Mouse (Mus musculus) T-helper 2 cell (primary cell): ENCODE measurements around the gene Rars.
"Not testable (repeated sequence)": the region's sequence is repeated elsewhere in the genome, so short reads cannot be mapped to it uniquely, and the experiment has no call there.

Experiments
- in situ Hi-C: fragments of 300-600 bp; cut with MboI, MseI; formaldehyde crosslinking; loops from one replicate; pipeline ENCODE4 v1.15.1; 2025; ENCODE audit warnings: high pct_unique_total_duplicates

The Rars gene

DNA sequence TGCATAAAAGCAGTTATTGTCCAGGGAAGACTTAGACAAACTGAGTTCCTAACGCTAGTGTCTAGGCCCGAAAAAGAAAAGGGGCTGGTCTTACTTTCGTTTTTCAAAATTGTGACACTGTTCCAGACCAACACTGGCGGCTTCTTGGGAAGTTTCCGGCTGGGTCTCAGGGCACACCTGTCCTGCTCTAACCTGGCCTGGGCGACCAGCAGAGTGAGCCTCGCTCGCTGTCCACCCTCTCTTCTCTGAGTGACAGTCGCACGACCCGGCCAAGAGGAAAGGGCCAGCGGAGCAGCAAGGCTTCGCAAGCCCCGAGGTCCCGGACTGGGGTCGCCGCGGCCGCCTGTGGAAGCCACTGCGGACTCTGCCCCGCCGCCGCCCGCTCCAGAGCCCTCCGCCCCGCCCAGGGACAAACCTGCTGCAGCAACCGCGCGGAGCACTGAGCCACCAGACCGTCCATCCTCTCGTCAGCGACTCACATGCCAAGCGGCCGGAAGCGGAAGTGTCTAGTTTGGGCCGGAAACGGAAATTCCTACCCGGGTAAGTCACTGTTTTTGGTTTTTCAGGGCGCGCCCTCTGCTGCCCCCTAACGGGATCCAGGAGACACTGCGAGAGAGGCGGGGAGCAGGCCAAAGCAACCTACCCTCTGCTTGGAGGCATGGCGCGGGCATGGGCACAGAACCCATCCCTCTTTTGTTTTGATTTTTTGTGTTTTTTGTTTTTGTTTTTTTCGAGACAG lies at the start of gene Rars:
Rars (minus strand) TSS at position 485 of the 739 bp plus-strand sequence.
- in situ Hi-C loops = loop anchor here (5.0 kb wide), 1 partner anchor 67 kb away; the partner anchor contains the start of gene Pank3

DNA sequence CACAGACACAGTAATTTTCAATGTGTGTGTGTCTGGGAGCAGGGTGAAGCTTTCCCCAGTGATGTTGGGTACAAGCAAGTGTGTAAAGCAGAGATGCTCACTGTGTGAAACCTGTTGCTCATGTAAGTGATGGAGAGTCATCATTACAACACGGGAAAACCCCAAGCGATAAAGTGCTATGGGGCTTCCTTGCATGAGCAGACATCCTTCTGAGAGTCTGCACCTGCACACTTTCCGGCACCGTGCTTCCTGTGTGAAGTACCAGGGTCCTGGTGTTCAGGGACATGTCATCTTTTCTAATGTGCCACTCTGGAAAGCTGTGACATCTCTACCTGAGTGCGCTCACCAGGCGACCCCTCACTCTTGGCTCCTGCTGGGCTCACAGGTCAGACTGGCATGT lies 48.5 kb upstream of the Rars start:
- in situ Hi-C loops = no loop called here

DNA sequence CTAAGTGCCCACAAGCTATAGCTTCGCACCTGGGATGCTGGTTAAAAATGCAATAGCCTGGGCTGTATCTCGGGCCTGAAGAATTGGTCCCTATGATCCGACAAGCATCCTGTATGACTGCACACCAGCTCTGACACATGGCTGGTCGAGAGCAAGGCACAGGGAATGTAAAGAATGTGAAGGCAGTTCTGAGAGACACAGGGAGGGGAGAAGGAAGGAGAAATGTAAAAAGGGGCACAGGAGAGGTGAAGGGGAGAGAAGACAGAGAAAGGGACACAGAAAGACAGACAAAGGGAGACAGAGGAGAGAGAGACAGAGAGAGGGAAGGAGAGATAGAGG lies 44.2 kb upstream of the Rars start:
- in situ Hi-C loops = no loop called here

DNA sequence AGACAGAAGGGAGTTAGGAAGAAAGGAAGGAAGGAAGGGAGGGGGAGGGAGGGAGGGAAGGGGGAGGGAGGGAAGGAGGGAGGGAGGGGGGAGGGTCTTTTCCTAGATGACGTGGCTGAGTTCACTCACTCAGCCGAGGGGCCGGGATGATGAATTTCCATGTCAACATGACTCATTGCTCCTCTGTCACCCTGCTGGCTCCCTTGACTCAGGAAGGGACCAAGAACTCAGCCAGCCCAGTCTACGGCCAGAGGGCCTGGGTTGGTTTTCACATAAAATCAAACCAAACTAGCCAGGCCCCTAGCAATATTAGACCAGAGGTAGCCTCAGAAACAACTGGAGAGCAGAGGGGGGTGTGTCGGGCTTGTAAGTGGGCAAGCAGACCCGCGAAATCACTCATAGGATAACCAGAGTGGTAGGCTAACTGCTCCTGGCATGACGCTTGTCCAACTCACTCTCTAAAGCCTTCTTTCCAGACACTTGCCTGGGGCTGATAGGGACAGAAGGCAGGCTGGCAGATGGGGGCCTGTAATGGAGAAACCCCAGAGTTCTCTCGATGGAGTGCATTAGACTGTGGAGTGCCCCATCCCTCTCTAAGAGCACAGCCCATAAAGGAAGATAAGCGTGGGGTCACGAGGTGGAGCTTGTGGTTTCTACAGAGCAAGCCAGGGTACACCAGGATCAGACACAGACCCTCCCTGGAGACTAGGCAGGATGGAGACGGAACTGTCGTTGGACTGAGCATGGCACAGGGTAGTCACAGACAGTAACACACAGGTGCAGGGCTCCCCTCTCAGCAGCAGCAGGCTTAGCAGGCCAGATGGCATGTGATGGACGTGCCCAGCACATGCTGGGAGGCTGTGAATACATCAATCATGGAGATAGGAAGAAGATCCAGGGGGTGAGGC lies 43.6 kb upstream of the Rars start:
- in situ Hi-C loops = no loop called here

DNA sequence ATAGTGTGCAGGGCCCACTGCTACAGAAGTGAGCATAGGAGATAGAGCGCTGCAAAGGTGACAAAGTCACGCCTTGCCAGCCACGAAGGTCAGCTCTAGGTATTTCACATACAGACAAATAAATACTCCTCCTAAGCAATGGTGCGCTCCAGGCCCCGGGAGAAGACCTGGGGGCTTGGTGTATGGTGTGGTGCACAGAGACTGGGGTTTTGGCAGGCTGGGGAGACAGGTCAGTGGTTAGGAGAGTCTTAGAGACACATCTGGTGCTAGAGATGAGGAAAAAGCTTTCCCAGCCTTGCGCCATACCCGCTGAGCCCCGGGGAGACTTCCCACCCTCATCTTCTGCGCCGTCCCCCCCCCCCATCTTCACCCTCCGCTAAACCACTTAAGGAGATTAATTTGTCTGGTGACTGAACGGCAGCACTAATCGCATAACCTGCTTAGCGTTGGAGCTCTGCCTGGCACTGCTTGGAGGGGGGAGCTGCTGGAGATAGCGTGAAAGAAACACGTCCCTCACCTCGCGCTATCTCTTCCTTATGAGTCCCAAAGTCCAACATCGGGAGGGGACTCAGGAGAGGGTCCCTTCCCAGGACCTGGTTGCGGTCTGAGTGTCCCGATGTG lies 39.4 kb upstream of the Rars start:
- in situ Hi-C loops = no loop called here

DNA sequence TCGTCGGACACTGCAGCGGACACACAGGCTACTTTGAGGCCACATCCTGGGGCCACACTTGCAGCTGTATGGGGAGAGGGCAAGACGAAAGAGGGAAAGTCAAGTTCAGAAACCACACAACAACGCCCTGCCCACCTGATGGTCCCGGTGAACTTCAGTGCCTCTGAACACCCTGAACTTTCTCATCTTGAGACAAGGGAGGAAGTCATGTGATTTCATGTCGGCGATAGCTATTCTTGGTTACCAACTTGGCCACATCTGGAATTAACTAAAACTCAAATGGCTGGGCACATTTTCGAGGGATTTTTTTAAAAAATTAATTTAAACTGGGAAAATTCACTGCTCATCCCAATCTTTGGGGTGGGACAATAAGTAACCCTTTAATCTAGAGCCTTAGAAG lies 36.7 kb upstream of the Rars start:
- in situ Hi-C loops = no loop called here

DNA sequence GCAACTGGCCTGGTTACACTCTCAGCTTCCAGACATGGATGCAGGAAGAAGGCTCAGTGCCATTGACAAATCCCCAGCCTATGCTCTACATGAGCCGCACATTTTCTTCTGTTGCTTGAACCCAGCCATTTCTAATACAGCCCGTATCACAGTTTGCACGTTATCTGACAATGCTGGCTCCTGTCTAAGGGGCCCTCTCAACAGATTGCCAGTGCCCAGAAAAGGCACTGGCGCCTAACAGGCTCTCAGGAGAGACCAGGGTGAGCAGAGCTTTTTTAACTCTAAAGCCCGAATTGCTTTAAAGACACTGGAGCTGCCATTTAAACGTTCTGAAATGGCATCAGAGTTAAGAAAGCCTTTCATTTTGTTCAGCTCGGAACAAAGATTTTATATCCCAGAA lies 31.8 kb upstream of the Rars start:
- in situ Hi-C loops = no loop called here

DNA sequence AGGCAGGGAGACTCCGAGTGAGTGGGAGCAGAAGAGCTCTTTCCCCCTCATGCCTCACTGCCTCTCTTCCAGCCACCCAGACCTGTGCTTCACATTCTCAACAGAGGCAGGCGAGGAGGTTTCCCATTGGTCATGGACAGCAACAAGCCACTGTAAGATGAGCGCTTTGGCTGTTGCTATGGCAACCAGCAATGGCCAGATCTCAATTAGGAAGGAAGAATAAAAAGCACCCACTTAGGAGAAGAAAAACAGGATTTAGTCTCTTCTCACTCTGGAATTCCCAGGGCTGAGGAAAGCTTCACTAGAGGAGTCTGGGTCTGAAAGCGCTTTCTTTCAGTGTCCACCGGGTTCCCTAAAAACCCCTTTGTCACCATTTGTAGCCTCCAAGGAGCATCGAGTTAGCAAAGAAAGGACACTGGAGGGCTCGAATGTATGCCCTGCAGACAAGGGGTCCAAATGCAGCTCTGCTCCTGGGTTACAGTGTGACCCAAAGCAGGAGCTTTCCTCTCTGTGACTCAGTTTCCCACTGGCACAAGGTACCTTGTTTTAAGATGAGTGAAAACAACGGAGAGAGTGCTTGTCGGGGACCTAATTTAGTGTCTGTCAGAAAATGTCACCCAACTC lies 30.8 kb upstream of the Rars start:
- in situ Hi-C loops = no loop called here

DNA sequence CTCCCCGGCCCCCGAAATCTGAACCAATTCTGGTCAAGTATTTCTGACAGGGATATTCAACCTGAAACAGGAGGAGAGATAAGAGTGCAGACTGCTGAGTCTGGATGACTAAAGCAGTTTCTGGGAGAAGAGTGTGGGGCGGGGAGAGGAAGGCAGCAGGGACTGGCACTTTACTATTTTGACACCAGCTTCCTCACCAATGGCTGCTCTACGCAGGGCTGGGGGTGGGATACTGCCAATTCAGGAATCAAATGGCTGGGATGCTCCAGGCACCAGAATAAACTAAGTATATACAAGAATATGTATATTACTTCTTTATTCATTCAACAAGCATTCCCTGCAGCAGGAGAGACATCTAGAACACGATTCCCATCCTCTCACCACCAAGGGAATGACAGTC lies 29.3 kb upstream of the Rars start:
- in situ Hi-C loops = no loop called here

DNA sequence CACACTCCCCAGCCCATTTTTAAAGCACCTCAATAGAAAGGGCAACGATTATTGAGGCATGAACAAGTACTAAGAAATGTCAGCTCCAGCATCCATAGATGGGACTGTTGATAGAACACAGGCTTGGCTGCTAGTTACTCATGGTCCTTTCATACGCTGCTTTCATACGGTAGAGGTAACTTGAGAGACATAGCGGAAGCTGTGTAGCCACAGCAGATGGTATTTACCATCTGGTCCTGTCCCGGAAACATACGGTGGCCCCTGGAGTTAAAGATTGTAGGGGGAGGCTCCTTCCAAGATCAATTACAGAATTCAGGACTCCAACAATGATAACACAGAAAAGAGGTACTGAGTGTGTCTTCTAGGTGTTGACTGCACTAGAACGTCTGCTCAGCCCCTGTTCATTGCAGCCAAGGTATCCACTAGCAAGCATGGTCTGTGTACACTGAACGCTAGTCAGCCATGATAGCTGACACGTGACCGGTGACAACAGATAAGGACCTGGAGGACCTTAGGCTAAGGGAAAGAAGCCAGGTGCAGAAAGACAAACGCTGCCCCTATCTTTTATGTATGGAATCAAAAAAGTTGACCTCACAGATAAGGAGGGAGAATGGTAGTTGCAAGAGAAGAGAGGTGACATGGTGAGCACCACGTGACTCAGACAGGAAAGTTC lies 23.2 kb upstream of the Rars start:
- in situ Hi-C loops = loop anchor here (10.0 kb wide), 1 partner anchor 137 kb away; no protein-coding TSS in a partner anchor

DNA sequence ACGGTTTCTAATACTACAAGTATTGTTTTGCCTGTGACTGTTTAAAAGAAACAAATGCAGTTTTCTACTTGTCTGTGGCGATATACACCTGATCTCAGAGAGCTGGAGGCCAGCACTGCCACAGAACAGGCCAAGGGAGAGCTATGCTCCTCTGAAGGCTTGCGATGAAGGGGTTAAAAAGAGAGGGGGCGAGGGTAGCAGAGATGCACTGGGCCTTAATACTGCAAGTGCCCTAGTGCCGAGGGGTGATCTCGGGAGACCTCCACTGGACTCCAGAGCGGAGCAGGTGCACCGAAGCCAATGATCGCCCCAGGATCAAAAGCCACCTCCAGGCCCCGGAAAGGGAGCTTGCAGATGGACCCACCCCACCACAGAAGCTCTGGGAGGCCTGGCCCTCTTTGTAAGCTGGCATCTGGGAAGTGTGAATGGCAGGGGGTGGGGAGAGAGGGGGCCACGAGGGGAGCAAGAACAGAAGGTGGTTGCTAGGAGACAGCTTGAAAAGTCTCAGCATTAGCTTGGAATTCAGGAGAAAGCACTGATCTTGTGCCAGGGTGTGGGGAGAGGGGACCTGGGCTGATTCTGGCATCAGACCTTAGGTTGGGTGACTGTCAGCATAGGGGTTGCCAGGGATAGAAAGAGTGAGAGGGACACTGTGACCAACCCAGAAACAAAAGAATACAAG lies 22.2 kb upstream of the Rars start:
- in situ Hi-C loops = loop anchor here (10.0 kb wide), 1 partner anchor 138 kb away; no protein-coding TSS in a partner anchor

DNA sequence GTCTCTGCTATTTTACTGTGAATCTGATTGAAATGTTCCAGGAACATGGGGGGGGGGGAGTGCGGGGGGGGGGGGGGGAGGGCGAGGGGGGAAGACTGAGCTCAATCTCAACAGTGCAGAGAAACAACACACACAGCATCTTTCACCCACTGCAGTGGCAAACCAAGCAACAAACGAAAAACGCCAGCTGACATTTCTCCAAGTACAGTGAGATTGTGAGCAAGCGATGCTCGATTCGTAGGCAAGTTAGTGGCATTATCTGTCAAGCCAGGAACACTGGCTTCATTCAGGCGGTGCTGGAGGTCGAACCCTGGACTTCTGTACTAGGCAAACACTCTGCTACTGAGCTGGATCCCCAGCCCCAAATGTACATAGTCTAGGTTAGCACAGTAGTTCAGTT lies 21.3 kb upstream of the Rars start:
- in situ Hi-C loops = loop anchor here (10.0 kb wide), 1 partner anchor 139 kb away; no protein-coding TSS in a partner anchor

DNA sequence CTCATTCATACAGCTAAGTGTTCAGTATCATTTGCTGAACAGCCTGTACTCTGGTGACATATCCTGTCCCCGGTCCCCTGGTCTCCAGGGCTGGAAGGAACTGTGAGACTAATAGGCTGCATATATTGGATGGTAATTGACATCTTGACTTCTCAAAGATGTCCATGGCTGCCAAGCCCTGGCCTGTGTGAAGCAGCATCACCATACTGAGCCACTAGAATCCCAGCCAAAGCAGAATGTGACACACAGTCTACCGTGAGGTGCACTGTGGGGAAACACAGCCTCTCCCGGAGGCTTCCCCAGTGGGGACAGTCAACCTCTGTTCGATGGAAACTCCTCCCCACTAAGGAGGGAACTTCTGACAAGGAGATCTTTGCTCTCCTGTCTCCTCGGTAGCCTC lies 20.6 kb upstream of the Rars start:
- in situ Hi-C loops = loop anchor here (10.0 kb wide), 1 partner anchor 140 kb away; no protein-coding TSS in a partner anchor

DNA sequence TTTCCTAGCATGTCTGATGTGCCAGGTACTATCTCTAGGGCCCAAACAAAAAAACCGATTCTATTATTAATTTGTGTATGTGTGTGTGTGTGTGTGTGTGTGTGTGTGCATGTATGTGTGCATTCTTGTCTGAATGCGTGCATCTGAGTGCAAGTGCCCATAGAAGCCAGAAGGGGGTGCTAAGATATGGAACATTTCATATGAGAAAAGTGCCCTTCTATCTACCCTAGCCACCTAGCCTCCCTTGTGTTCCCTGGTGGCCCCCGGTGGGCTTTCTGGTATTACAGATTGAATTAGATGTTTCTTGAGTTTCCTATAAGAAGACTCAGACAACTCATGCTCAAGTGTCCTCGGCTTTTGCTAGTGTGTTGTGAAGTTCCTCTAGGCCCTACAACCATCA lies 19.3 kb upstream of the Rars start:
- in situ Hi-C loops = loop anchor here (10.0 kb wide), 1 partner anchor 141 kb away; no protein-coding TSS in a partner anchor

DNA sequence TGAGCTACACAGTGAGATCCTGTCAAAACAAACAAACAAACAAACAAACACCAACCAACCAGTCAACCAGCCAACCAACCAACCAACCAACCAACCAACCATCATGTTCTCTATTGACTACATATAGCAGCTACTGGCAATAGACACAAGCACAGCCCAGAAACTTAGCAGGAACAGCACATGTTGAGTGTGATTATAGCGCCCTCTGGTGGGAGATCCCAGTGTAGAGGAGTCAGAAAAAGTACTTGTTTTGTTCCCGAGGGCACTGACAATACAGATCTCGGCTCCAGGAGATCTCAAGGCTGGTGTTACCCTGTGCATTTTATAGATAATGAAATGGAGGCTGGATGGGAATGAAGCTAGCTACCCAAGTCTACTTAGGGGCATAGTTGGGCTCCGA lies 18.4 kb upstream of the Rars start:
- in situ Hi-C loops = loop anchor here (10.0 kb wide), 1 partner anchor 142 kb away; no protein-coding TSS in a partner anchor

DNA sequence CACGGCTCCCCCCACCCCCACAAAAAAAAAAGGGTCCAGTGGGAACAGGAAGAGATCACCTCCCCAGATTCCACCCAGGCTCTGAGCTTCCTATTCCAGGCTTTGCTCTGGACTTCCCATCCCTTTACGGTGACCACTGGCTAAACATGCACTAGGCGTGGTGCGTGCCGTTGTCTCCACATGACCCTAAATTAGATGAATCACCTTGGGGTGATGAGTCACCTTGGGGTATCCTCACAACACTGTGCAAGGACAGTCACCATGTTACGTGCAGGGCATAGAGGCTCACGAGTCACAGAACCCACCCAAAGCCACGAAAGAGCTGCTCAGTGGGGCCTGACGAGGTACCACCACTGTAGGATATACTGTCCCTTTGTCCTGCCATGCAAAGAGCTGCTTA lies 10.0 kb upstream of the Rars start:
- in situ Hi-C loops = no loop called here

DNA sequence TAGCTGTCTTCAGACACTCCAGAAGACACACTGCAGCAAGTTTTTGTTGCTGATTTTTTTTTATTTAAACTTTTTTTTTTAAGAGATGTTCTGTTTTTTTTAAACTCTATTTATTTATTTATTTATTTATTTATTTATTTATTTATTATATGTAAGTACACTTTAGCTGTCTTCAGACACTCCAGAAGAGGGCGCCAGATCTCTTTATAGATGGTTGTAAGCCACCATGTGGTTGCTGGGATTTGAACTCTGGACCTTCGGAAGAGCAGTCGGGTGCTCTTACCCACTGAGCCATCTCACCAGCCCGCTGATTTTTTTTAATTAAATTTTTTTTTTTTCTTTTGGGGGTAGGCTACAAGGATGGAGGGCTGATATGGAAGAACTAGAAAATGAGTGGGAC lies 8.3 kb upstream of the Rars start:
- in situ Hi-C loops = not testable (repeated sequence)

DNA sequence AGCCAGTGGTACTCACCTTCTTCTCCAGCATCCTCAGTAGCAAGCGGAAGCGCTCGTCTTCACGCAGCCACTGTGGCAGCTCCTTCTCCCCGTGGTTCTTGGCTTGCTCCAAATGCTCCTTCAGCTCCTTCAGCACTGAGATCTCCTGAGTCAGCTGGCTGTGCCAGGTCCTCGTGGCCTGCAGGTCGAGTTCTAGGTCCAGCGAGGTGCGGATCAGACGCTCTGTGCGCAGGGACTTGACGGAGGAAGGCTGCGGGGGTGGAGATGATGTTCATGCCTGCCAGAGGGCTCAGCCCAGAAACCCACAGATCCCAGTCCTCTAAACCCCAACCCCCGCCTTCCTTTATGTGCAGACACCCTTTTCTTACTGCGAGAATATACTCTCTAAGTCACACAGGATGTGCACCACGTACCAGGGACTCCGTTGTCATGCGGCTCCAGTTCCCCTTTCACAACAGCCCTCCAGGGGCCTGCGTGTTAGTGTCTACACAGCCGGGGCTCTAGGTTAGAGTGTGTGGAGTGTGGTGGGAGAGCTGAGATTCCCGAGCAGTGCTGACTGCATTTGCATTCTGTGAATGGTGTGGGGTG lies 7.5 kb upstream of the Rars start:
- in situ Hi-C loops = no loop called here

DNA sequence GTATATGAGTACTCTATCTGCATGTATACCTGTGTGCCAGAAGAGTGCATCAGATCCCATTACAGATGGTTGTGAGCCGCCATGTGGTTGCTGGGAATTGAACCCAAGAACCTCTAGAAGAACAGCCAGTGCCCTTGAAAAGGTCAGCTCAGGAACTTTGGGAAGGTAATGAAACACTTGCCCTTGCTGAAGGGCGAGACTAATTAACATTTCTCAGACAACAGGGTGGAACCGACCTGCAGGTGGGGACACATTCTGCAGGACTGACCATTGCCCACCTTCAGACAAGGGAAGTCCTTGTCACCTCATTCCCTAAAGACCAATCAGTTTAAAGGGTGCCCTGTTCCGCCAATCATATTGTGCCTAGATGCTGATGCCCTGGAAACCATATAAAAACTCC lies 6.5 kb upstream of the Rars start:
- in situ Hi-C loops = not testable (repeated sequence)

DNA sequence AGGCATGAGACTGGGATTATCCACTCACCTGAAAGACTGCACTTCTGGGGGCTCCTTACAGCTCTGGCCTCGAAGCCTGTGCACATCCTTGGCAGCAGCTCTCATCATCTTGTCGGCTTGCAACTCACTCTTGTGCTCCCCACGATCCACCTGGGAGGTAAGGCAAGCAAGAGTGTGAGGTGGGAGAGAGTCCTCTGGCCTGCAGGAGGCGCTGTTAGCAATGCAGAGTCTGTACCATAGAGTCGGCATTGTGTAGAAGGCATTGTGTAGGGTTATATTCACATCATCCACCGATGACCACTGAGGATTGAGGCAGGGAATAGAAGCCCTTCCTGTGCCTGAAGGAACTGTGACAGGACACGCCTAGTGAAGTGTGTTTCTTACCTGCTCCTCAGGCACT lies 6.0 kb upstream of the Rars start:
- in situ Hi-C loops = no loop called here
